Mouse (Mus musculus) midbrain, embryonic 11.5 days (tissue): ENCODE data around the gene Dhcr24. TPM values are rescaled to one million over a fixed set of nuclear protein-coding genes. Genes with fewer than 3 reads are reported as not detected.

Experiments
- ATAC-seq: fragments of 200-750 bp; cut with Nextera tagmentation; 2 replicates; pipeline ENCODE4 v1.8.0; 2017; ENCODE audit warnings: moderate TSS enrichment, moderate library complexity; ENCODE audit not compliant: low FRiP score
- DNase-seq: peaks from one replicate; pipeline ENCODE4 v3.0.0; 2015; ENCODE audit warnings: low spot score; ENCODE audit errors: missing footprints
- H3K27ac ChIP-seq: fragments of 300-500 bp; sonication (generic); 2 replicates; pipeline ENCODE4 v1.5.1; 2014; ENCODE audit warnings: low read depth, low read length
- H3K27me3 ChIP-seq: fragments of 300-500 bp; sonication (generic); 2 replicates; pipeline ENCODE4 v1.6.1; 2014; ENCODE audit warnings: mild to moderate bottlenecking, low read length, moderate library complexity, mixed read lengths; ENCODE audit not compliant: control insufficient read depth, insufficient read depth
- H3K36me3 ChIP-seq: fragments of 300-500 bp; sonication (generic); 2 replicates; pipeline ENCODE4 v1.6.1; 2014; ENCODE audit warnings: mild to moderate bottlenecking, low read length, moderate library complexity, mixed read lengths; ENCODE audit not compliant: control insufficient read depth, insufficient read depth
- H3K4me1 ChIP-seq: fragments of 300-500 bp; sonication (generic); 2 replicates; pipeline ENCODE4 v1.6.1; 2014; ENCODE audit warnings: low read length; ENCODE audit not compliant: control insufficient read depth, insufficient read depth
- H3K4me2 ChIP-seq: fragments of 300-500 bp; sonication (generic); 2 replicates; pipeline ENCODE4 v1.6.1; 2014; ENCODE audit warnings: mild to moderate bottlenecking, moderate library complexity
- H3K4me3 ChIP-seq: fragments of 300-500 bp; sonication (generic); 2 replicates; pipeline ENCODE4 v1.5.1; 2014; ENCODE audit warnings: low read depth, low read length
- H3K9ac ChIP-seq: fragments of 300-500 bp; sonication (generic); 2 replicates; pipeline ENCODE4 v1.6.1; 2014; ENCODE audit warnings: low read length
- H3K9me3 ChIP-seq: fragments of 300-500 bp; sonication (generic); 2 replicates; pipeline ENCODE4 v1.6.1; 2016; ENCODE audit warnings: low read length; ENCODE audit not compliant: control insufficient read depth
- WGBS: fragments of 180-500 bp; shearing (Covaris S2); extraction: QIAGEN DNeasy Blood & Tissue Kit; methylation state at CpG from one replicate; pipeline ENCODE4 v1.1.7; 2014; 5-methylcytosine and 5-hydroxymethylcytosine counted together
- polyA plus RNA-seq: library from polyadenylated mRNA; unstranded; fragments of >200 nt; fragmentation: Nextera tagmentation; extraction: Ambion mirVana; gene quantifications from 2 replicates; pipeline ENCODE4 v1.2.1, GENCODE M21; 2014

Gene Dhcr24
- polyA plus RNA-seq, 1 experiment from 2014 or later = 27.1 TPM

DNA sequence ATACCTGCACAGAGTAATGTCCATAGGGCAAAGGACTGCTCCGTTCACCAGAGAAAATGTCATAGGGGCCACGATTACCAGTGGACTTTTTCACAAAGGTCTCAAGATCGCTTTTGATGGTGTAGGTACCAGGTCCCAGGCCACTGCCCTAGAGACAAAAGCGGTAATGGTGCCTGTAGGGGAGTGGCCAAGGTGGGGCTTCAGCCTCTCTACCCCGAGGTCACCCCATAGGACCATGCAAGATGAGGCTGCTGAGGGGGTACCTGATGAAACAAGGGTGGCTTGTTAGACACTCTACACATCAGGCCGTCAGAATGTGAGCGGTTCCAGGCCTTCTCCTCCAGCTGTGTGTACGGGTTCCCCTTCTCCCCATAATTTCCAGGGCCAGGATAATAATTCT is 52.3 kb downstream of the Dhcr24 start:
- Histone ChIP-seq H3K4me1 (peaks cover 4% of the 10 kb centered on the region; the same call in 1 of the 2 replicates), H3K27me3 (no peaks in the 10 kb centered on the region), H3K4me2 (no peak overlapping the region), H3K4me3 (no peak overlapping the region), H3K27ac (no peak overlapping the region), H3K9me3 (no peaks in the 10 kb centered on the region), H3K9ac (no peak overlapping the region), H3K36me3 (no peaks in the 10 kb centered on the region)
- no peak for ATAC-seq
- WGBS = 78% methylated on average over 8 of the region's 8 CpGs
- no peak for DNase-seq

DNA sequence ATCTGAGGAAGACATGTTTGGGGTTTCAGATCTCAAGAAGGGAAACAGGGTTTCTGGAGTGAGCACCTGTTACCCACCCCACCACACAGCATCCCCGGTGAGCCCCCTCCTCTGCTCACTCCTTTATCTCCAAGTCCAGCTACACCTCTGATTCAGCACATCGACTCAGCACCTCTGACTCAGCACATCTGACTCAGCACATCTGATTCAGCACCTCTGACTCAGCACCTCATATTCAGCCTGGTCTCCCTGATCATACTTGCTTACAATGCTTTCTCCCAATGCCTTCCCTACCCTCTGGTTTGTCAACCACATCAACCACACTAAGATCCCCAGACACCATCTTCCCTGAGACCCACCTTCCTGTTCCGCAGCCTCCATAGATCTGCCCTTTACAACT is 52.7 kb downstream of the Dhcr24 start:
- WGBS = 80% methylated on average over 3 of the region's 3 CpGs
- H3K9me3 ChIP-seq = no peaks in the 10 kb centered on the region

DNA sequence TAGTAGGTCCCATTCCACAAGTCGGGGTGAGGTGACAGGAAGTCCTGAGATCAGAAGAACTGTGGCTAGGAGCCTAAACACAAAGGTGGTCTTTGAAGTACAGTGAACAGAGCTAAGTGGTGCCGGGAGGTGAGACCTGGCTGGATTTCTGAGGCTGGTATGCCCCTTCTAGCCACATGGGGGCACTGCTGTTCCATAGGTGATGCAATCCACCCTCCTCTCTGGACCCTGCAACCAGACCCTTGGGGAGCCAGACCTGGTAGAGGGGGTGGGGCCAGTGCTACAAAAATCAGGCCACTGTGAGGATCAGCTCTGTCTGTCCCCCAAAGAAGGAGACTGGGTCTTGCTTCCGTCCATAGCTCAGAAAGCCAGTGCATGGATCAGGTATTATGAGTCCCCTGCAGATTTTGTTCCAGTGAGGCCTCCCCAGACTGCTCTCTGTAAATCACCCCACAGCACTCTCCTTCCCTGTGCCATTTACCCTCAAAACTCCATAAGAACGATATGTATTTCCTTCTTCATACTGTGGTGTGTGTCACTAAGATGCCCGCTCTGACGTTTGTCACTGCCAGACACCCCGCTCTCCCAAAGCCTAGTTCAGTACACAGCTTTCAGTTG is 53.5 kb downstream of the Dhcr24 start:
- Histone ChIP-seq H3K4me3 (no peak overlapping the region), H3K9me3 (no peaks in the 10 kb centered on the region), H3K9ac (no peak overlapping the region), H3K36me3 (no peaks in the 10 kb centered on the region), H3K27me3 (no peaks in the 10 kb centered on the region), H3K27ac (no peak overlapping the region), H3K4me2 (no peak overlapping the region), H3K4me1 (peaks cover 4% of the 10 kb centered on the region; the same call in 1 of the 2 replicates)
- 42% methylated on average over 7 of the region's 7 CpGs for WGBS
- DNase-seq = peak; percentile 97
- peak; percentile 71 for ATAC-seq

More for the DNA sequence above, 52.7 kb downstream of the Dhcr24 start:
- Histone ChIP-seq H3K4me1 (peaks cover 4% of the 10 kb centered on the region; the same call in 1 of the 2 replicates), H3K4me2 (no peak overlapping the region), H3K9ac (no peak overlapping the region), H3K36me3 (no peaks in the 10 kb centered on the region), H3K27ac (no peak overlapping the region), H3K27me3 (no peaks in the 10 kb centered on the region), H3K4me3 (no peak overlapping the region)
- DNase-seq (no peak), ATAC-seq (no peak)

DNA sequence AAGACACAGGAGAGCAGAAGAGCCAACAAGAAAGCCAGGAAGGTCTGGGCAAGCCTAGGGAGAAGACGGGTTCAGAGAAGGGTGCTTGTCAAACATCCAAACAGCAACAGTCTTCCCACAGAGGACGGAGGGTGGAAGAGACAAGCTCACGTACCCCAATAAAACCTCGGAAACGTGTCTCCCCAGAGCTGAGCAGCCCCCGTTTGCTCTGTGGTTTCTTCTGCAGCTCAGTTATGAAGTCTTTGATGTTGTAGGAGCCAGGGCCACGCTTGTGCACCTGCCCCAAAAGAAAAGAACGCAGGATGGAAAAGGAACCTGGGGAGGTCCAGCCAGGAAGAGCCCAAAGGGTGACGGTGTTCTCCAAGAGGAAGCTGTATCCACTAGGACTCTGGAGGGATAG is 54.0 kb downstream of the Dhcr24 start:
- Histone ChIP-seq H3K27ac (no peak overlapping the region), H3K9ac (no peak overlapping the region), H3K4me2 (no peak overlapping the region), H3K9me3 (no peaks in the 10 kb centered on the region), H3K4me1 (peaks cover 4% of the 10 kb centered on the region; the same call in 1 of the 2 replicates), H3K4me3 (no peak overlapping the region), H3K36me3 (no peaks in the 10 kb centered on the region), H3K27me3 (no peaks in the 10 kb centered on the region)
- DNase-seq (peak; percentile 8), ATAC-seq (no peak)
- WGBS = 85% methylated on average over 9 of the region's 9 CpGs

DNA sequence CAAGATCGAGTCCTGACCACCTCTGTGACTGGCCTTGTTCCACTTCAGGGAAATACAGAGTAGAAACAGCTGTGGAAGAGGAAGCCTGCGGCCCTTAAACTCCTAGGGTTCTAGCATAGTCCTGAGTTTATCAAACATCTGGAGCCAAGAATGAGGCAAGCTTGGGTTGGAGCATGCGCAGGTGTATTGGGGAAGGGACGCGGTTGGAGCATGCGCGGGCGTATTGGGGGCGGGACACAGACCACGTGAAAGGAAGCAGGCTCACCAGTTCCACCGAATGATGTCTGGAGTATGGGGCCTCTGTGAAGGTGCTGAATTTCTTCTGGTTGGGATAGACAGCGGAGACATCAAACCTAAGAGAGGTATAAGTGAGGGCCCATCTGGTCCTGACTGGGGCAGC is 54.8 kb downstream of the Dhcr24 start:
- DNase-seq = peak; percentile 59
- H3K4me3 ChIP-seq = no peak overlapping the region
- no peaks in the 10 kb centered on the region for H3K27me3 ChIP-seq
- H3K27ac ChIP-seq = no peak overlapping the region
- no peak overlapping the region for H3K4me2 ChIP-seq
- no peak for ATAC-seq
- 82% methylated on average over 12 of the region's 12 CpGs for WGBS
- H3K9ac ChIP-seq = no peak overlapping the region
- no peaks in the 10 kb centered on the region for H3K9me3 ChIP-seq
- peaks cover 4% of the 10 kb centered on the region; the same call in 1 of the 2 replicates for H3K4me1 ChIP-seq
- H3K36me3 ChIP-seq = no peaks in the 10 kb centered on the region

DNA sequence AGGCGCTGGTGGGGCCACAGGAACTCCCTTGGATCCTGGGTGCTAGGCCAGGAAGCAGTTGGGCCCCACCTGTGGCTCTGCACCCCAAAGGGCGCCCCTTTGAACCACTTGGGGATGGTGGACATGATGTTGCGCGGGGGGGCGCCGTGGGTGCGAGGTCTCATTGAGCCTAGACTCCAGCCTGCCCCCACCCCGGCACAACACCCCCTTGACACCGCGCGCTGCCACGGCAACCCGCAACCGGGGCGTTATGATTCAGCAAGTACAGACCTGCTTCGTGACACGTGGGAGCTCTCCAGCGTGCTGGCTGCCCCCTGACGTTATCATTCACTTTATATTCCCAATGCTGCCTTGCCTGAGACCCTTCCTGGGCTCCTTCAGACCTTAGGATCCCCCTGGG is 56.2 kb downstream of the Dhcr24 start, which contains the start of gene Lexm:
Lexm (minus strand) TSS at position 186 of the 400 bp plus-strand sequence.
- Histone ChIP-seq H3K9me3 (no peaks in the 10 kb centered on the region), H3K4me3 (peak within 1 kb of the TSS; percentile 8; the same call in 1 of the 2 replicates), H3K9ac (peak within 1 kb of the TSS; percentile 7; the same call in 1 of the 2 replicates), H3K4me2 (peak within 1 kb of the TSS; percentile 33), H3K27ac (no peak within 1 kb of the TSS), H3K36me3 (no peaks in the 10 kb centered on the region), H3K4me1 (peaks cover 4% of the 10 kb centered on the region; the same call in 1 of the 2 replicates), H3K27me3 (peaks cover 6% of the 10 kb centered on the region)
- ATAC-seq (no peak; the same call in 1 of the 2 replicates), DNase-seq (peak; percentile 85)
- WGBS = under 1% methylated on average over 18 of the region's 19 CpGs

DNA sequence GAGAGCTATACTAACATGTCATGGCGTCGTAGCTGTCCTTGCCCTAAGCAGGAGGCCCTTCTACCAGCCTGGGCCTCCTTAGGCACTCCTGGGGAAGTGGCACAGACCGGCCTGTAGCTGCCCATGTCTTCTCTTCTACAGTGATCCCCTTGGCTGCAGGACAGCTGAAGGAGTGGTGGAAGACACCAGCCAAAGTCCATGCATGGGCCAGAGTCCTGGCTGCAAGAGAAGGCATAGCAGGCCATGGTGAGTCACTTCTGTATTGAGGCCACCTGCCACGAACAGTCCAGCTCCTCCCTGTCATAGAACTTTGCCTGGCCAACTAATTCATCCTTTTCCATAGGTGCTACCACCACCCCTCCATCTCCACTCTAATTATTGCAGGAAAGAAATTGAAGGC is 58.1 kb downstream of the Dhcr24 start:
- Histone ChIP-seq H3K9me3 (no peaks in the 10 kb centered on the region), H3K4me2 (no peak overlapping the region), H3K27ac (no peak overlapping the region), H3K36me3 (no peaks in the 10 kb centered on the region), H3K4me1 (peaks cover 4% of the 10 kb centered on the region; the same call in 1 of the 2 replicates), H3K9ac (no peak overlapping the region), H3K27me3 (peaks cover 21% of the 10 kb centered on the region), H3K4me3 (no peak overlapping the region)
- ATAC-seq (no peak), DNase-seq (no peak)
- 78% methylated on average over 4 of the region's 4 CpGs for WGBS

DNA sequence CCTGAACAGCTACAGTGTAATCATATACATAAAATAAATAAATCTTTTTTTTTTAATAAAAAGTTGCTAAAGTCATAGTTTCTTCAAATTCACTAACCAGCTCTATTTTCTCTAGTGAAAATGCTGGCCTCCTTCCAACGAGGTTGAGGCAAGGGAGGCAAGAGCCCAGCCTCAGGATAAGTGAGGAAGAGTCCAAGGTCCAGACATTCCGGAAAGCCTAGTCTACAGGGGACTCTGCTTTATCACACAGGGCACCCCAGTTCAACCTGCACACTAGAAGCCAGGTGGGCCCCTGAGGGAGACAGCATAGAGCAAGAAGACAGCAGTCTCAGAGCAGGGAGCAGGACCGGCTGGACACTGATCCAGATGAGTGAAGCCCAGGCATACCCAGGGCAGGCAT is 60.6 kb downstream of the Dhcr24 start:
- DNase-seq = no peak
- Histone ChIP-seq H3K9ac (no peak overlapping the region), H3K9me3 (no peaks in the 10 kb centered on the region), H3K4me1 (peaks cover 4% of the 10 kb centered on the region; the same call in 1 of the 2 replicates), H3K27ac (no peak overlapping the region), H3K36me3 (no peaks in the 10 kb centered on the region), H3K4me2 (no peak overlapping the region), H3K27me3 (peaks cover 21% of the 10 kb centered on the region), H3K4me3 (no peak overlapping the region)
- 75% methylated on average over 3 of the region's 3 CpGs for WGBS
- ATAC-seq = no peak

DNA sequence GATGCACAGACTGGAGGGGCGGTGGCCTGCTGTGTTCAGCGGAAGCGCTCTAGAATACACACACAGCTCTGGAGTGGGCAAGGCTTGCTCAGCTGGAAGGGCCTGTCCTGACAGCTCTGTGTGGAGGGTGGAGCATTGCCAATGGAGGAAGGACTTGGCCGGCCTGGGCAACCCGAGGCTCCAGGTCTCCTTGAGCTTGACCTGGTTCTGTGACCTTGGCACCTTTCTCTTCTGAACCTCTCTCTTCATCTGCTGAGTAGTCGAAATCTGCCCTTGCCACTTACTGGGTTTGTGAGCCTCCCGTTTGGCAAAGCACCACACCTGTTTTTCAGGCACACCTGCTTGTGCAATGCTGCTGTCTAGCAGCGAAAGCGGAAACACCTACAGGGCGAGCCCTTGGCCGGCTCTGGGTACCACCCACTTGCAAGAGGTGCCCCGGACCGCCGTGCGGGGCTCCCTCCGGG is 61.2 kb downstream of the Dhcr24 start, which contains the start of gene Ttc22:
Ttc22 (plus strand) TSS at position 403 of the 464 bp plus-strand sequence.
- H3K27ac ChIP-seq = no peak within 1 kb of the TSS
- no peaks in the 10 kb centered on the region for H3K36me3 ChIP-seq
- H3K27me3 ChIP-seq = peaks cover 21% of the 10 kb centered on the region
- WGBS = 31% methylated on average over 16 of the region's 16 CpGs
- H3K4me1 ChIP-seq = peaks cover 2% of the 10 kb centered on the region; the same call in 1 of the 2 replicates
- DNase-seq (peak; percentile 76), ATAC-seq (no peak)
- no peak within 1 kb of the TSS for H3K4me3 ChIP-seq
- no peaks in the 10 kb centered on the region for H3K9me3 ChIP-seq
- H3K9ac ChIP-seq = no peak within 1 kb of the TSS
- H3K4me2 ChIP-seq = no peak within 1 kb of the TSS
